Mouse (Mus musculus) embryonic fibroblast, embryonic 13.5 days (primary cell): ENCODE results near the gene Cemip.

Experiments
- CTCF ChIP-seq: IDR thresholded peaks from 2 replicates; pipeline ENCODE4 v1.5.1; 2011; ENCODE audit warnings: mild to moderate bottlenecking, control low read depth, low read length, moderate library complexity, borderline replicate concordance; ENCODE audit not compliant: insufficient read depth
- POLR2A ChIP-seq: IDR thresholded peaks from 2 replicates; pipeline ENCODE4 v1.6.1; 2011; ENCODE audit warnings: low read depth, mild to moderate bottlenecking, control low read depth, low read length, moderate library complexity

DNA sequence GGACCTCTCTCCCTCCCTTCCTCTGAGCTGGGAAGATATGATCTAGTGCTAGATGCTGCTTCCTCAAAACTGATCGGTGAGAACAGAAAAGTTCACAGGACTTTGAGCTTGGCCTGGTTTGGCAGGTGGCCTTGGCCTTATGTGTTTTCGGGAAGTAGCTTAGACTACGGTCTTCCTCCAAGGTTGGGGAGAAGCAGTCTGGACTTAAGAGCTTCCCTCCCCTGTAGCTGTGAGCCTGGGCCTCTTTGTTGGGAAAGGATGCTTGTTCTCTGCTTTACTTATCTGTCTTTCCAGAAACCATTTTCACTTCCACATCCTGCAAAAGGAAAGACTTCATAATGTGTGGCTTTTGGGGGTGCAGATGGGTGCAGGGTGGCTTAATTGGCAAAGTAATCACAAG, 181.5 kb downstream of the Cemip start:
- TF ChIP-seq CTCF, result no peak
- TF ChIP-seq POLR2A, result no peak
